Comparison of ENCODE assay signal across 27 mouse cellular contexts in the genomic region with DNA sequence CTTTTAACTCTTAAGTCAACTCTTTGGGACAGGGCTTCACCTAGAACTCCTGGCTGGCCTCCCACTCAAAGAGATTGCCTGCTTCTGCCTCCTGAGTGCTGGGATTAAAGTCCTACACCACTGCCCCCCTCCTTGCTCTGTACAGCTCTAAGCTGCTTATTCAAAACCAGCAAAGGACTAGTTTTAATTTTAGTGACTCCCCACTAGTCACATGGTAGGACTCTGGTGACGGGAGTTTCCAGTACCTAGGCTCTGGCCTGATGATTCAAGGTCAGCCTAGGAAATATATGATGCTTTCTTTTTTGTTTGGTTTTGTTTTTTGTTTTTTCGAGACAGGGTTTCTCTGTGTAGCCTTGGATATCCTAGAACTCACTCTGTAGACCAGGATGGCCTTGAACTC. TPM values are rescaled to one million over a fixed set of nuclear protein-coding genes. Genes with fewer than 3 reads are reported as not detected.
A peak's percentile ranks its signal among the peaks of the same experiment; 100 is the strongest.
DNase-seq lines count a peak whose midpoint lies in the region; ATAC-seq and TF ChIP-seq lines count a peak whose summit lies in the region.
"Had no signal": no experiment of that assay in that cellular context is flagged by ENCODE, and none has a peak within 500 bp of the region (broad histone marks: within the 10 kb centered on the region; RNA-seq: fewer than 3 reads in every experiment).

No protein-coding gene starts in this region.

- no peak overlapping the region for H3K9ac ChIP-seq in heart, embryonic 15.5 days
- no peak overlapping the region; the same call in 1 of the 2 replicates for H3K9ac ChIP-seq in CH12.LX (ENCODE audit: insufficient read depth, low read depth)
- H3K9ac ChIP-seq: forebrain, postnatal 0 days; limb, embryonic 15.5 days; liver, embryonic 13.5 days; neural tube, embryonic 12.5 days; stomach, embryonic 15.5 days had no signal

- intact Hi-C loops in heart, postnatal 14 days (cut with DNase I) = no loop called here
- intact Hi-C loops in left cerebral cortex, adult 2 months (cut with DNase I) = no loop called here
- intact Hi-C loops in left cerebral cortex, postnatal 36 days (cut with DNase I) = no loop called here

- peaks cover 62% of the 10 kb centered on the region for H3K36me3 ChIP-seq in heart, embryonic 10.5 days
- peaks cover 31% of the 10 kb centered on the region for H3K36me3 ChIP-seq in heart, embryonic 15.5 days
- peaks cover 48 to 80% of the 10 kb centered on the region in 2 experiments for H3K36me3 ChIP-seq in CH12.LX (replicated peaks in 1 of 2; ENCODE audit: control insufficient read depth in 1 of 2, insufficient read depth in 1 of 2, low read length in 1 of 2)

- H3K4me1 ChIP-seq in heart, embryonic 10.5 days = peaks cover 38% of the 10 kb centered on the region
- peaks cover 26% of the 10 kb centered on the region for H3K4me1 ChIP-seq in heart, embryonic 15.5 days (replicated peaks)
- peaks cover 6 to 60% of the 10 kb centered on the region in 2 experiments for H3K4me1 ChIP-seq in CH12.LX (ENCODE audit: control insufficient read depth in 1 of 2, insufficient read depth in 2 of 2)
- H3K4me1 ChIP-seq: limb, embryonic 10.5 days; limb, embryonic 15.5 days; stomach, embryonic 15.5 days had no signal

- in situ Hi-C loops in CH12.LX (cut with MboI; ENCODE audit: low pct_ligation_motif_present, low pct_unique_long_range_greater_than_20kb, low sequenced_read_pairs) = loop anchor here (5.0 kb wide), 1 partner anchor 32 kb away; no protein-coding TSS in a partner anchor

- no peaks in the 10 kb centered on the region for H3K79me2 ChIP-seq in CH12.LX (replicated peaks; ENCODE audit: control insufficient read depth, extremely low read depth, insufficient read depth, poor library complexity, severe bottlenecking)

- 89% methylated on average over 2 of the region's 2 CpGs for WGBS in heart, embryonic 10.5 days
- WGBS in heart, embryonic 15.5 days = 86% methylated on average over 2 of the region's 2 CpGs

- ATAC-seq in heart, embryonic 15.5 days (replicated peaks; ENCODE audit: insufficient number of reproducible peaks, insufficient read depth, low FRiP score, low read depth) = no peak
- ATAC-seq: forebrain, postnatal 0 days; intestine, embryonic 16.5 days; lung, postnatal 0 days; midbrain, embryonic 16.5 days had no signal

- no peaks in the 10 kb centered on the region for H3K27me3 ChIP-seq in heart, embryonic 10.5 days (ENCODE audit: insufficient read depth, poor library complexity, severe bottlenecking)
- H3K27me3 ChIP-seq in heart, embryonic 15.5 days = no peaks in the 10 kb centered on the region
- H3K27me3 ChIP-seq in CH12.LX (replicated peaks) = no peaks in the 10 kb centered on the region
- H3K27me3 ChIP-seq: limb, embryonic 15.5 days; liver, embryonic 13.5 days; neural tube, embryonic 12.5 days; stomach, embryonic 15.5 days had no signal

- dilution Hi-C loops in CH12.LX (cut with MboI; ENCODE audit: extremely low pct_ligation_motif_present, extremely low pct_unique_long_range_greater_than_20kb, low sequenced_read_pairs) = no loop called here

- no peak for TF ChIP-seq POLR2A in CH12.LX (IDR thresholded peaks at IDR 0.05; ENCODE audit: low read depth, low read length)

- TF ChIP-seq RAD21 in CH12.LX (IDR thresholded peaks at IDR 0.05; ENCODE audit: low read depth, low read length) = no peak

- no peak for DNase-seq in heart, embryonic 10.5 days (ENCODE audit: low spot score)
- DNase-seq in heart, postnatal 14 days = no peak
- no peak for DNase-seq in heart, adult 11 months
- DNase-seq in left cerebral cortex, adult 2 months (ENCODE audit: extremely low spot score in 1 of 2, low spot score in 2 of 2) = no peak
- DNase-seq in left cerebral cortex, postnatal 36 days (ENCODE audit: low spot score in 2 of 2) = no peak
- DNase-seq in CH12.LX (ENCODE audit: extremely low read depth) = peak; percentile 66
- DNase-seq: adrenal gland, postnatal 14 days; cerebellum, adult 11 months; cerebellum, adult 9-10 months; cerebellum, postnatal 36 days; kidney, adult 8-10 months; kidney, postnatal 4 days; liver, embryonic 13.5 days; lung, adult 18-20 months; right cerebral cortex, postnatal 25 days had no signal

- no peak for TF ChIP-seq EP300 in CH12.LX (IDR thresholded peaks at IDR 0.05; ENCODE audit: low read length)

- no peak overlapping the region for H3K4me3 ChIP-seq in heart, embryonic 10.5 days
- no peak overlapping the region for H3K4me3 ChIP-seq in heart, embryonic 15.5 days
- H3K4me3 ChIP-seq in left cerebral cortex, adult 2 months = no peak overlapping the region
- H3K4me3 ChIP-seq in CH12.LX (replicated peaks in 1 of 3; ENCODE audit: low read depth in 2 of 3, low read length in 2 of 3, poor library complexity in 1 of 3) = no peak overlapping the region
- H3K4me3 ChIP-seq: limb, embryonic 10.5 days; limb, embryonic 15.5 days; liver, embryonic 13.5 days; myocyte; neural tube, embryonic 12.5 days; stomach, embryonic 15.5 days had no signal

- H3K4me2 ChIP-seq in heart, embryonic 15.5 days = no peak overlapping the region
- H3K4me2 ChIP-seq in CH12.LX (ENCODE audit: insufficient read depth, low read depth, poor library complexity, severe bottlenecking) = peak overlapping the region; percentile 41
- H3K4me2 ChIP-seq: limb, embryonic 15.5 days; liver, embryonic 13.5 days; neural tube, embryonic 12.5 days; stomach, embryonic 15.5 days had no signal

- TF ChIP-seq CTCF in left cerebral cortex, adult 2 months (IDR thresholded peaks at IDR 0.05) = no peak
- no peak for TF ChIP-seq CTCF in CH12.LX (conservative IDR thresholded peaks at IDR 0.05 in 1 of 2, IDR thresholded peaks at IDR 0.05 in 1 of 2; ENCODE audit: low read depth in 2 of 2, low read length in 2 of 2)

- no peaks in the 10 kb centered on the region for H3K9me3 ChIP-seq in heart, embryonic 10.5 days
- no peaks in the 10 kb centered on the region for H3K9me3 ChIP-seq in heart, embryonic 15.5 days (replicated peaks)
- H3K9me3 ChIP-seq in CH12.LX (replicated peaks; ENCODE audit: low read length) = no peaks in the 10 kb centered on the region
- H3K9me3 ChIP-seq: limb, embryonic 10.5 days; limb, embryonic 15.5 days; liver, embryonic 13.5 days; neural tube, embryonic 12.5 days; stomach, embryonic 15.5 days had no signal

- peak overlapping the region; percentile 67; the same call in 1 of the 2 replicates for H3K27ac ChIP-seq in heart, embryonic 10.5 days
- peak overlapping the region; percentile 68; the same call in 1 of the 2 replicates for H3K27ac ChIP-seq in heart, embryonic 15.5 days
- H3K27ac ChIP-seq in left cerebral cortex, adult 2 months = peak overlapping the region; percentile 59; the same call in 1 of the 2 replicates
- peak overlapping the region; percentile 72 for H3K27ac ChIP-seq in CH12.LX (ENCODE audit: insufficient read depth, low read depth)
- H3K27ac ChIP-seq: kidney, postnatal 0 days; limb, embryonic 10.5 days; liver, embryonic 13.5 days; macrophage; neural tube, embryonic 12.5 days; stomach, embryonic 15.5 days had no signal

TF ChIP-seq in CH12.LX, 34 proteins besides CTCF, POLR2A, EP300 and RAD21:
- no peak for TF ChIP-seq ELF1 (IDR thresholded peaks at IDR 0.05; ENCODE audit: low read depth, low read length)
- TF ChIP-seq JUND (conservative IDR thresholded peaks at IDR 0.05; ENCODE audit: low read depth, low read length) = no peak
- no peak for TF ChIP-seq GABPA (IDR thresholded peaks at IDR 0.05; ENCODE audit: insufficient replicate concordance, low read depth, low read length)
- no peak for TF ChIP-seq POLR2AphosphoS2 (IDR thresholded peaks at IDR 0.05; ENCODE audit: low read depth, low read length)
- no peak for TF ChIP-seq UBTF (IDR thresholded peaks at IDR 0.05; ENCODE audit: low read depth, low read length)
- no peak for TF ChIP-seq MAZ (IDR thresholded peaks at IDR 0.05; ENCODE audit: low read depth, low read length)
- peak; percentile 54 for TF ChIP-seq USF1 (IDR thresholded peaks at IDR 0.05; ENCODE audit: low read depth, low read length)
- peak; percentile 50; the same call in 1 of the 2 replicates for TF ChIP-seq ETS1 (conservative IDR thresholded peaks at IDR 0.05; ENCODE audit: low read depth, low read length)
- TF ChIP-seq IRF4 (IDR thresholded peaks at IDR 0.05; ENCODE audit: low read depth, low read length) = peak; percentile 69; the same call in 1 of the 2 replicates
- no peak for TF ChIP-seq ZKSCAN1 (IDR thresholded peaks at IDR 0.05; ENCODE audit: borderline replicate concordance, low read depth, low read length)
- TF ChIP-seq USF2 (conservative IDR thresholded peaks at IDR 0.05; ENCODE audit: low read depth, low read length) = peak; percentile 26; the same call in 1 of the 2 replicates
- TF ChIP-seq KAT2A (IDR thresholded peaks at IDR 0.05; ENCODE audit: insufficient replicate concordance, low read length) = no peak
- TF ChIP-seq SIN3A (IDR thresholded peaks at IDR 0.05; ENCODE audit: low read length) = no peak
- TF ChIP-seq JUN (IDR thresholded peaks at IDR 0.05; ENCODE audit: insufficient read depth, low read depth, low read length) = no peak
- TF ChIP-seq TCF12 (IDR thresholded peaks at IDR 0.05; ENCODE audit: low read depth, low read length) = no peak
- no peak for TF ChIP-seq ZMIZ1 (IDR thresholded peaks at IDR 0.05; ENCODE audit: low read depth, low read length)
- peak; percentile 33; the same call in 1 of the 2 replicates for TF ChIP-seq MEF2A (IDR thresholded peaks at IDR 0.05; ENCODE audit: borderline replicate concordance, low read depth, low read length)
- no peak for TF ChIP-seq E2F4 (IDR thresholded peaks at IDR 0.05; ENCODE audit: insufficient replicate concordance, low read depth, low read length)
- TF ChIP-seq MAX (IDR thresholded peaks at IDR 0.05; ENCODE audit: low read length) = 0 out of 2 replicates have a peak, but pooled peaks have one; percentile 7
- TF ChIP-seq CHD1 (IDR thresholded peaks at IDR 0.05; ENCODE audit: low read depth, low read length) = no peak

RNA-seq across cellular contexts. Expression of a gene that starts 51.2 kb away (rescaled TPM):
- polyA plus RNA-seq in heart, embryonic 10.5 days (2016; fragmentation: Nextera tagmentation; extraction: Ambion mirVana) = 90.6 and 104 TPM in 2 replicates
- total RNA-seq in heart, postnatal 14 days (2021) = 10 to 100 TPM; 77.5 to 83.0 TPM
- polyA plus RNA-seq in heart, embryonic 15.5 days (2015; fragmentation: Nextera tagmentation; extraction: Ambion mirVana) = 96.1 and 97.9 TPM in 2 replicates
- 100 to 1,000 TPM; 178 to 183 TPM for total RNA-seq in left cerebral cortex, adult 2 months (2021)
- 100 to 1,000 TPM; 178 to 184 TPM for total RNA-seq in left cerebral cortex, postnatal 36 days (2021)
- 61.9 and 67.7 TPM in 2 replicates for total RNA-seq in CH12.LX (2012; rRNA removed)
- total RNA-seq in CH12.LX (2014; rRNA removed) = 66.9 and 73.7 TPM in 2 replicates
- polyA plus RNA-seq in CH12.LX (2012; ENCODE audit: insufficient read length, low read depth) = 78.2 and 84.2 TPM in 2 replicates
